Mouse (Mus musculus) cerebellum, adult 18-20 months (tissue): Measurements from ENCODE around the gene Gm49405.

ENCODE experiments used
- DNase-seq, 2 experiments: peaks; one replicate each; pipeline ENCODE4 v3.0.0; 2021

The Gm49405 gene

DNA sequence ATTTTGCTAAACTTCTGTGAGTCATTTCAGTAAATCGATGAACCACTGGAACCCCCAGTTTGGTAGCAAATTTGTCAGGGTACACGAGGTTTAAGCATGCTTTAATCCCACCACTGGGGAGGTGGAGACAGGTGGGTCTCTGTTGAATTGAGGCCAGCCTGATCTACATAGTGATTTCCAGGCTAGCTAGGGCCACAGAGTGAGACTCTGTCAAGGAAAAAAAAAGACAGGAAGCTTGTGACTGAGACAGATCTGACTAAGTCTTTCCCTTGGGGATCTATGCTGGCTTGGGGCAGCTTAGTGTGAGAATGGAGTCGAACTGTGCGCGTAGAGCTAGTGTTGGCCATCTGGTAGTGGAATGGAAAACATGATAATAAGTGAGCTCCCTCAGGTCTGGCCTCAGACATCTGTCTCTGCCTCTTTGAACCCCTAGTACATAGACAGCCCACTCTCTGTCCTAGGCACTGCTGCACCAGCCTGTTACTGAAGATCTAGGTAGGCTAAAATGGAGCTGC, 52.1 kb downstream of the Gm49405 start:
- DNase-seq, result no peak

DNA sequence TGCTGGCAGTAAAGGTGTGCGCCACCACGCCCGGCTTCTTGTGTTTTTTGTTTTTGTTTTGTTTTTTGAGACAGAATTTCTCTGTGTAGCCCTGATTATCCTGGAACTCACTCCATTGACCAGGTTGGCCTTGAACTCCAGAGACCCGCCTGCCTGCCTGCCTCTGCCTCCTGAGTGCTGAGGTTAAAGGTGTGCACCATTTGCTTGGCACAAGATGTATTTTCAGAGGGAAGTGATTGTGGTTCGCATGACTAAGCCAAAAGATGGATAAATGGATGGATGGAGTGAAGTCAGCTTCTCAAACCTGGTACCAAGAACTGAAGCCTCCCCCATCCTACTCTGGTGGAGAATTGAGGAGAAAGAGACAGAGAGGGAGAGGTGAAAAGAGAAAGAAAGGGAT, 54.2 kb downstream of the Gm49405 start:
- DNase-seq, result no peak
